22 mouse cellular contexts compared by ENCODE assay signal in genomic region chr7:129068137-129068536, GRCm38 (mm10).
"Had no signal": no experiment of that assay in that cellular context is flagged by ENCODE, and none has a peak within 500 bp of the region (broad histone marks: within the 10 kb centered on the region; RNA-seq: fewer than 3 reads in every experiment).

No protein-coding gene starts in this region.

- H3K4me3 ChIP-seq: intestine, embryonic 15.5 days; kidney, embryonic 15.5 days; limb, embryonic 10.5 days; limb, embryonic 13.5 days; liver, embryonic 12.5 days; liver, embryonic 15.5 days; megakaryocyte, embryonic 14.5 days; midbrain, embryonic 10.5 days; midbrain, embryonic 13.5 days had no signal

- H3K9ac ChIP-seq: intestine, embryonic 15.5 days; kidney, embryonic 15.5 days; limb, embryonic 13.5 days; liver, embryonic 12.5 days; liver, embryonic 15.5 days; midbrain, embryonic 13.5 days had no signal

- H3K27ac ChIP-seq: intestine, embryonic 15.5 days; kidney, embryonic 15.5 days; limb, embryonic 10.5 days; limb, embryonic 13.5 days; liver, embryonic 12.5 days; liver, embryonic 15.5 days; midbrain, embryonic 10.5 days; midbrain, embryonic 13.5 days; stomach, postnatal 0 days had no signal

- H3K9me3 ChIP-seq: intestine, embryonic 15.5 days; kidney, embryonic 15.5 days; limb, embryonic 10.5 days; limb, embryonic 13.5 days; liver, embryonic 15.5 days; midbrain, embryonic 10.5 days; midbrain, embryonic 13.5 days had no signal

- H3K4me1 ChIP-seq: intestine, embryonic 15.5 days; kidney, embryonic 15.5 days; limb, embryonic 10.5 days; limb, embryonic 13.5 days; liver, embryonic 12.5 days; liver, embryonic 15.5 days; megakaryocyte, embryonic 14.5 days; midbrain, embryonic 10.5 days; midbrain, embryonic 13.5 days had no signal

- H3K36me3 ChIP-seq: intestine, embryonic 15.5 days; kidney, embryonic 15.5 days; limb, embryonic 10.5 days; limb, embryonic 13.5 days; liver, embryonic 12.5 days; liver, embryonic 15.5 days; midbrain, embryonic 10.5 days; midbrain, embryonic 13.5 days had no signal

- H3K4me2 ChIP-seq: intestine, embryonic 15.5 days; kidney, embryonic 15.5 days; limb, embryonic 13.5 days; liver, embryonic 12.5 days; liver, embryonic 15.5 days; midbrain, embryonic 13.5 days had no signal

- ATAC-seq: intestine, embryonic 15.5 days; liver, embryonic 12.5 days; midbrain, embryonic 13.5 days; midbrain, embryonic 16.5 days had no signal

- DNase-seq: kidney, adult 11 months; kidney, adult 8-10 months; kidney, postnatal 10 days; kidney, postnatal 36 days; layer of hippocampus, adult 9-11 months; liver; right cerebral cortex, adult 18-20 months; right cerebral cortex, postnatal 14 days; right cerebral cortex, postnatal 4 days; thymus, adult 2 months; thymus, postnatal 25 days had no signal

- H3K27me3 ChIP-seq: intestine, embryonic 15.5 days; kidney, embryonic 15.5 days; limb, embryonic 13.5 days; liver, embryonic 12.5 days; liver, embryonic 15.5 days; megakaryocyte, embryonic 14.5 days; midbrain, embryonic 13.5 days had no signal
